Mouse (Mus musculus) neural tube, postnatal 0 days (tissue): ENCODE results near the gene Ifi209. TPM values are rescaled to one million over a fixed set of nuclear protein-coding genes. Genes with fewer than 3 reads are reported as not detected.

Source experiments
- microRNA-seq: library from miRNA; unstranded; fragments of <30 nt; microRNA quantifications from one replicate; pipeline ENCODE4, GENCODE M21; 2016
- polyA plus RNA-seq: library from polyadenylated mRNA; unstranded; fragments of >200 nt; fragmentation: Nextera tagmentation; extraction: Ambion mirVana; gene quantifications from 2 replicates; pipeline ENCODE4 v1.2.1, GENCODE M21; 2015

Ifi209 gene
- 0.12 and 0.27 TPM in 2 replicates for polyA plus RNA-seq

GRCm38 (mm10) chr1:173630622-173631021 lies at the start of gene Ifi209:
TSS of gene Ifi209 (plus strand) at chr1:173630917.

GRCm38 (mm10) chr1:173598838-173599494 lies 31.8 kb upstream of the Ifi209 start, which contains the start of gene Ifi213:
TSS of gene Ifi213 (minus strand) at chr1:173599274.

GRCm38 (mm10) chr1:173673458-173674097 lies 42.9 kb downstream of the Ifi209 start, which contains the start of gene Ifi208:
TSS of gene Ifi208 (plus strand) at chr1:173673675.

Small RNAs within 50 kb of the gene (microRNA-seq; reads per million reads assigned to microRNA genes)
- gene Gm44339 = not detected

Other genes starting within 250 kb of the Ifi209 start
- gene Ifi206, start 139.9 kb upstream of the Ifi209 start, polyA plus RNA-seq = 0.15 TPM in 1 of 2 replicates, not detected in the other
- not detected in 2 replicates for gene Ifi214, start 95.0 kb upstream of the Ifi209 start, polyA plus RNA-seq
- 0.24 TPM in 1 of 2 replicates, not detected in the other for gene Ifi213, start 31.6 kb upstream of the Ifi209 start, polyA plus RNA-seq
- not detected in 2 replicates for gene Ifi208, start 42.8 kb downstream of the Ifi209 start, polyA plus RNA-seq
- 0.41 and 0.61 TPM in 2 replicates for gene Ifi207, start 110.8 kb downstream of the Ifi209 start, polyA plus RNA-seq
- gene Ifi204, start 136.0 kb downstream of the Ifi209 start, polyA plus RNA-seq = 1.4 and 1.5 TPM in 2 replicates